Mouse (Mus musculus) kidney, embryonic 15.5 days (tissue): ENCODE data around the gene Map3k3. TPM values are rescaled to one million over a fixed set of nuclear protein-coding genes. Genes with fewer than 3 reads are reported as not detected.
"Not testable (repeated sequence)": the region's sequence is repeated elsewhere in the genome, so short reads cannot be mapped to it uniquely, and the experiment has no call there.

Source experiments
- ATAC-seq: fragments of 200-750 bp; cut with Nextera tagmentation; replicated peaks from 2 replicates; pipeline ENCODE4 v1.8.0; 2017; ENCODE audit warnings: moderate TSS enrichment; ENCODE audit not compliant: low FRiP score
- H3K27ac ChIP-seq: fragments of 300-500 bp; sonication (generic); 2 replicates; pipeline ENCODE4 v1.5.1; 2015; ENCODE audit warnings: mild to moderate bottlenecking, inconsistent platforms
- H3K27me3 ChIP-seq: fragments of 300-500 bp; sonication (generic); 2 replicates; pipeline ENCODE4 v1.6.1; 2015; ENCODE audit warnings: inconsistent platforms
- H3K36me3 ChIP-seq: fragments of 300-500 bp; sonication (generic); 2 replicates; pipeline ENCODE4 v1.6.1; 2015; ENCODE audit warnings: inconsistent platforms
- H3K4me1 ChIP-seq: fragments of 300-500 bp; sonication (generic); 2 replicates; pipeline ENCODE4 v1.6.1; 2015; ENCODE audit warnings: inconsistent platforms
- H3K4me2 ChIP-seq: fragments of 300-500 bp; sonication (generic); 2 replicates; pipeline ENCODE4 v1.6.1; 2015; ENCODE audit warnings: moderate library complexity, mild to moderate bottlenecking, inconsistent platforms
- H3K4me3 ChIP-seq: fragments of 300-500 bp; sonication (generic); replicated peaks from 2 replicates; pipeline ENCODE4 v1.5.1; 2015; ENCODE audit warnings: mild to moderate bottlenecking, inconsistent platforms
- H3K9ac ChIP-seq: fragments of 300-500 bp; sonication (generic); 2 replicates; pipeline ENCODE4 v1.6.1; 2015; ENCODE audit warnings: mild to moderate bottlenecking, inconsistent platforms
- H3K9me3 ChIP-seq: fragments of 300-500 bp; sonication (generic); replicated peaks from 2 replicates; pipeline ENCODE4 v1.6.1; 2016; ENCODE audit warnings: inconsistent platforms
- WGBS: fragments of 180-500 bp; shearing (Covaris S2); methylation state at CpG from one replicate; pipeline ENCODE4 v1.1.7; 2015; ENCODE audit warnings: mixed read lengths; 5-methylcytosine and 5-hydroxymethylcytosine counted together
- polyA plus RNA-seq: library from polyadenylated mRNA; unstranded; fragments of >200 nt; fragmentation: Nextera tagmentation; extraction: Ambion mirVana; gene quantifications from 2 replicates; pipeline ENCODE4 v1.2.1, GENCODE M21; 2015

The Map3k3 gene
- polyA plus RNA-seq, 1 experiment from 2014 or later, result 24.3 TPM

DNA sequence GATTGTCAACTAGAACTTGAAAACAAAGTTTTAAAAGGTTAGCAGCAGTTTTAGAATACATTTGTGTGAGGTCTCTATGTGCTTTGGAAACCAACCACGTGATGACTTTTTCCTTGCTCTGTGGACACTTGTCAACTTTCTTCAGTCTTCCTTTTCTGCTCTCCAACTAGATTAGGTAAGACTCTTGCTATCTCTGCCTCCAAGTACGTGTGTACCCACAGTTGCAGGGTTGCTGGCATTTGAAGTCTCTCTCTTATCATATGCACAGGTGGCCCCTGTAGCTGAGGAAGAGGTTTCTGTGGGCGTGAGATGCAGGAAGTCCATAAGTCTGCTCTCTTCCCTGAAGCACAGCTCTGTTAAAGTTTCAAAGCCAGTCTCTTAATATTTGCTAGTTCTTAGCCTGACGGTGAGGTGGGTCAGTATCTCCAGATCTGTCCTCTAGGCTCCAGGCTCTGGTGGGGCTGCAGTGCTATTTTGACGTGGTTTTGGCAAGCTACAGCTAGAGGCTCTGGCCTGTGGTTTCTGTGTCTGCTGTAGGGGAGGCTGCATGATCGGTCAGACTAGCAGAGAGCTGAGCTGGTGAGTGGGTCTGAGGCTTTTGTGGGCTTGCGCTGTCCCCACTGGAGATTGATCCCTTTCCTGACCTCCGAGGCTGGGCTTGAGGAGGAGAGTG is 27.5 kb upstream of the Map3k3 start:
- no peak overlapping the region for H3K4me2 ChIP-seq
- H3K4me1 ChIP-seq, result no peaks in the 10 kb centered on the region
- H3K27ac ChIP-seq, result no peak overlapping the region
- no peak overlapping the region for H3K4me3 ChIP-seq
- no peaks in the 10 kb centered on the region for H3K27me3 ChIP-seq
- no peak overlapping the region for H3K9ac ChIP-seq
- no peak for ATAC-seq
- peaks cover 83% of the 10 kb centered on the region for H3K36me3 ChIP-seq
- 89% methylated on average over 8 of the region's 8 CpGs for WGBS
- no peaks in the 10 kb centered on the region for H3K9me3 ChIP-seq

DNA sequence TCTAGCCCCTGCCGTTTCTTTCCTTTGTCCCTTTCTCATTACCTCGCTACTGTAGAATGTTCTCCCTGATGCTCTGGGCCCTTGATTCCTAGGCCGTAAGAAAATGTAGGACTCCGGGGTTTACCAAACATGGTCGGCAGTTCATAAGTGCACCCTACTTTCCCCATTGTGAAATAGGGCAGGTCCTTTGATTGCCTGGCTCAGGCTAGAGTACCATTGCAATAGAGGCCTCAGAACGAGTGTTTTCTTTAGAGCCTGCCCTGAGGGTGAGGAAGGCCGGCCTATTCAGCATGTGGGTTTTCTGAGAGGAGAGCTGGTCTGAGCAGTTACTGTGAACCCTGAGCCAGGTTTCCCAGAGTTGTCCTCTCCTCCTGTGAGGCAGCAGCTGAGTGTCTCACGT is 26.4 kb upstream of the Map3k3 start:
- Histone ChIP-seq H3K4me2 (no peak overlapping the region), H3K9ac (no peak overlapping the region), H3K36me3 (peaks cover 73% of the 10 kb centered on the region), H3K4me1 (no peaks in the 10 kb centered on the region), H3K4me3 (no peak overlapping the region), H3K9me3 (no peaks in the 10 kb centered on the region), H3K27me3 (no peaks in the 10 kb centered on the region), H3K27ac (no peak overlapping the region)
- no peak for ATAC-seq
- WGBS, result 79% methylated on average over 8 of the region's 8 CpGs

DNA sequence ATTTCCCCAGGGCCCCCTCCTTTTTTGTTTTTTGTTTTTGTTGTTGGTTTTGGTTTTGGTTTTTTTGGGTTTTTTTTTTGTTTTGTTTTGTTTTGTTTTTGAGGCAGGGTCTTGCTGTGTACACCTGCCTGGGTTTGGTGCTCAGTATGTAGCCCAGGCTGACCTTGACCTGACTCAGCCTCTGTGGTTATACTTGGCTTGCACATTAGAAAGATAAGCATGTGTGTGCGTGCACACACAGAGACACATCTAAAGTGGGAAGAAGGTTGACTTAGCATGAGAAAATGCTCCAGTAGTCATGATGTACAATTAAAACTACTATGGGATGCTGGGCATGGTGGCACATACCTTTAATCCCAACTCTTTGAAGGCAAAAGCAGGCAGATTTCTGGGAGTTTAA is 23.9 kb upstream of the Map3k3 start:
- Histone ChIP-seq H3K4me3 (no peak overlapping the region), H3K27ac (no peak overlapping the region), H3K4me1 (peaks cover 7% of the 10 kb centered on the region; the same call in 1 of the 2 replicates), H3K27me3 (no peaks in the 10 kb centered on the region), H3K4me2 (no peak overlapping the region), H3K9ac (no peak overlapping the region), H3K36me3 (peaks cover 47% of the 10 kb centered on the region), H3K9me3 (no peaks in the 10 kb centered on the region)
- WGBS, result 89% methylated on average over 1 of the region's 1 CpGs
- no peak for ATAC-seq

DNA sequence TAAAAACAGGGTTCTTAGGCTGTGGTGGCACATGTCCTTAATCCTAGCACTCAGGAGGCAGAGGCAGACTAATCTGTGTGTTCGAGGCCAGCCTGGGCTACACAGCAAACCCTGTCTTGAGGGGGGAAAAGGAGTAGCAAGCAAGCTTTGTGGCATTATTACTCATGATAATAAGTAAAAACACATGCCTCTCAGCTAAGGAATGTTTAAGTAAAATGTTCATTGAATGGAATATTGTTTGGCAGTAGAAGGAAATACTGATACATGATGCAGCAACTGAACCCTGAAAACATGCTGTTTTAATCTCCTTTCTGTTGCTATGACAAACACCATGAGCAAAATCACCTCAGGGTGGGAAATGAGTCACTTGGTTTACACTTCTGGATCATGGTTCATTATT is 23.1 kb upstream of the Map3k3 start:
- Histone ChIP-seq H3K27me3 (no peaks in the 10 kb centered on the region), H3K4me1 (peaks cover 7% of the 10 kb centered on the region), H3K9me3 (no peaks in the 10 kb centered on the region), H3K36me3 (peaks cover 40% of the 10 kb centered on the region), H3K9ac (no peak overlapping the region), H3K4me3 (no peak overlapping the region), H3K27ac (no peak overlapping the region), H3K4me2 (no peak overlapping the region)
- no peak for ATAC-seq
- 83% methylated on average over 1 of the region's 1 CpGs for WGBS

- Histone ChIP-seq H3K9me3 (no peaks in the 10 kb centered on the region), H3K9ac (no peak overlapping the region), H3K4me3 (no peak overlapping the region), H3K27me3 (no peaks in the 10 kb centered on the region), H3K4me2 (no peak overlapping the region), H3K27ac (no peak overlapping the region), H3K4me1 (peaks cover 20% of the 10 kb centered on the region), H3K36me3 (peaks cover 15% of the 10 kb centered on the region)
- 82% methylated on average over 5 of the region's 5 CpGs for WGBS
- no peak for ATAC-seq
Observed at GRCm38 (mm10) chr11:106063756-106064155, 20.7 kb upstream of the Map3k3 start.

GRCm38 (mm10) chr11:106065073-106065922 is 19.1 kb upstream of the Map3k3 start:
- 40% methylated on average over 18 of the region's 18 CpGs for WGBS
- Histone ChIP-seq H3K27me3 (no peaks in the 10 kb centered on the region), H3K4me2 (peak overlapping the region; percentile 83), H3K27ac (peak overlapping the region; percentile 94; the same call in 1 of the 2 replicates), H3K36me3 (peaks cover 4% of the 10 kb centered on the region; the same call in 1 of the 2 replicates), H3K4me3 (peak overlapping the region; percentile 85), H3K9me3 (no peaks in the 10 kb centered on the region), H3K9ac (peak overlapping the region; percentile 85), H3K4me1 (peaks cover 20% of the 10 kb centered on the region)
- no peak for ATAC-seq

- H3K9me3 ChIP-seq, result no peaks in the 10 kb centered on the region
- peak within 1 kb of the TSS; percentile 85 for H3K4me3 ChIP-seq
- H3K4me2 ChIP-seq, result peak within 1 kb of the TSS; percentile 83
- H3K27me3 ChIP-seq, result no peaks in the 10 kb centered on the region
- H3K27ac ChIP-seq, result peak within 1 kb of the TSS; percentile 94
- H3K9ac ChIP-seq, result peak within 1 kb of the TSS; percentile 85
- under 1% methylated on average over 49 of the region's 49 CpGs for WGBS
- peaks cover 20% of the 10 kb centered on the region for H3K4me1 ChIP-seq
- ATAC-seq, result peak; percentile 97
- H3K36me3 ChIP-seq, result peaks cover 10% of the 10 kb centered on the region; the same call in 1 of the 2 replicates
Observed at GRCm38 (mm10) chr11:106065923-106066571, 18.4 kb upstream of the Map3k3 start, which contains the start of gene Taco1. Gene Taco1 (plus strand): TSS chr11:106066061.

GRCm38 (mm10) chr11:106066616-106067015 is 17.8 kb upstream of the Map3k3 start:
- H3K27me3 ChIP-seq, ATAC-seq, H3K9me3 ChIP-seq: not testable (repeated sequence)
- peaks cover 20% of the 10 kb centered on the region for H3K4me1 ChIP-seq
- H3K27ac ChIP-seq, result peak overlapping the region; percentile 94
- peak overlapping the region; percentile 85 for H3K9ac ChIP-seq
- H3K36me3 ChIP-seq, result peaks cover 14% of the 10 kb centered on the region; the same call in 1 of the 2 replicates
- peak overlapping the region; percentile 83 for H3K4me2 ChIP-seq
- H3K4me3 ChIP-seq, result peak overlapping the region; percentile 85
- 11% methylated on average over 23 of the region's 23 CpGs for WGBS

- Histone ChIP-seq H3K27ac (no peak overlapping the region), H3K36me3 (peaks cover 45% of the 10 kb centered on the region), H3K4me2 (no peak overlapping the region), H3K9me3 (no peaks in the 10 kb centered on the region), H3K27me3 (no peaks in the 10 kb centered on the region), H3K9ac (no peak overlapping the region), H3K4me3 (no peak overlapping the region), H3K4me1 (no peaks in the 10 kb centered on the region)
- ATAC-seq, result no peak
- 86% methylated on average over 3 of the region's 3 CpGs for WGBS
Observed at GRCm38 (mm10) chr11:106073774-106074173, 10.6 kb upstream of the Map3k3 start.

DNA sequence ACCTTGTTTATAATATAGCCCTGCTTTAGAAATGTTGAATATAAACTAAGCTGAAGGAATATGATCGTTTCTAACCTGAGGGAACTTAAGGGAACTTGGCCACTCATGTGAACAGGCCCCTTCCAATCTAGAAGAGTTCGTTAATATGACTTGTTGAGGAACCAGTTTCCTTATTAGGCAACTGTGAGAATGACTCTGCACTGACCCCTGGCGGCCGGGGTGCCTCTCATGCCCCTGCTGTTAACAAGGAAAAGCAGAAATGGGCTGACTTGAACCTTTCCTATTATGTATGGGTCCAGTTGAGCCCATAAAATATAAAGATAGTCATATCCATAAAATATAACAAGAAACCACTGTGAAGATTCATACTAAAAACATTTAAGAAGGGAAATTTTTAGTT is 8.1 kb upstream of the Map3k3 start:
- no peak overlapping the region for H3K4me3 ChIP-seq
- WGBS, result 7% methylated on average over 4 of the region's 4 CpGs
- no peaks in the 10 kb centered on the region for H3K4me1 ChIP-seq
- H3K9ac ChIP-seq, result no peak overlapping the region
- no peak overlapping the region for H3K4me2 ChIP-seq
- no peaks in the 10 kb centered on the region for H3K9me3 ChIP-seq
- no peaks in the 10 kb centered on the region for H3K27me3 ChIP-seq
- no peak for ATAC-seq
- no peak overlapping the region for H3K27ac ChIP-seq
- H3K36me3 ChIP-seq, result peaks cover 33% of the 10 kb centered on the region

DNA sequence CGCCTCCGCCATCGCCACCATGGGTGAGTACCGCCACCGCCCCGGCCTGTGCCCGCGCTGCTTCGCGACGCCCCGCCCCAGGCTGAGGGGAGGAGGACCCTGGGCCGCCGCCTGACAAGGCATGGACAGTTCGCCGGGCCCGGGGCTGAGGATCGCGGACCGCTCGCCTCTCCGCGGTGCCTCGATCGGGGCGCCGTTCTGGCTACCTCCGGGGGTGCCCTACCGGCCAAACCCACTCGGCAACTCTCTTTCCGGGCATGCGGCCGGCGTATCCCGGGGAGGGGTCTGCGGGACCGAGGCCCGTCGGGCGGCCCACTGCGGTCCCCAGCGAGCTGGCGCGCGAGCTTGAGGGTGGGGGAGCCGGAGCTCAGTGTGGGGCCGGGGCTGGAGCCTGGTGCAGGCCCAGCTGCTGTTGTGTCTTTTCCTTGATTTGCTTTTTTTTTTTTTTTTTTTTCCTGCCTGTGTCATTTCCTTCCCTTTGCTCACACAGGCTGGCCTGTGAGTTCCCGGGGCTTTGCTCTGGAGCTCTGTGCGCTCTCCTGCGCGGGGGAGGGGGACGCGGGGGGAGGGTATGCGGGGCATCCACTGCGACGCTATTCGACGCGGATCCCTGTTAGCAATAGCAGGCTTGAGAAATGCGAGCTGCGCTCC is 623 bp downstream of the Map3k3 start:
- Histone ChIP-seq H3K9ac (peak overlapping the region; percentile 97), H3K4me2 (peak overlapping the region; percentile 66), H3K27me3 (no peaks in the 10 kb centered on the region), H3K4me3 (peak overlapping the region; percentile 99), H3K27ac (peak overlapping the region; percentile 100), H3K4me1 (peaks cover 18% of the 10 kb centered on the region), H3K36me3 (no peaks in the 10 kb centered on the region), H3K9me3 (no peaks in the 10 kb centered on the region)
- under 1% methylated on average over 61 of the region's 61 CpGs for WGBS
- peak; percentile 75 for ATAC-seq
